Mouse (Mus musculus): ENCODE measurements around the gene Eomes. TPM values are rescaled to one million over a fixed set of nuclear protein-coding genes. Genes with fewer than 3 reads are reported as not detected.

Eomes gene
- total RNA-seq, 2 experiments from 2014 or later: 0.09 TPM; not detected in 1

DNA sequence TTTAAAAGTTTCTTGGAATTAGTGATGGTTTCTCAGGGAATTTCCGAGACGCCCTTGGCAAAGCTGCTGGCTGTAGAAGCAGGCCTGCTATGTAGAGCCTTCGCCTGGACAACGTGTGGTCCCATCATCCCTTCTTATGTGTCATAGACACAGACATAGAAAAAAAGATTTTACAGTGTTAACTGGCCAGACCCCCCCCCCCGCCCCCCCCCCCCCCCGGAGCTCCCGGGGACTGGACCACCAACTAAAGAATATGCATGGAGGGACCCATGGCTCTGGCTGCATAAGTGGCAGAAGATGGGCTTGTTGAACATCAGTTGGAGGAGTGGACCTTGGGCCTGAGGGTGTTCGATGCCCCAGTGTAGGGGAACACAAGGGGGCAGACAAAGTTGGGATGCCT lies 39.6 kb downstream of the Eomes start:
- DNase-seq (ENCODE audit: low spot score in 2 of 2): no peak

DNA sequence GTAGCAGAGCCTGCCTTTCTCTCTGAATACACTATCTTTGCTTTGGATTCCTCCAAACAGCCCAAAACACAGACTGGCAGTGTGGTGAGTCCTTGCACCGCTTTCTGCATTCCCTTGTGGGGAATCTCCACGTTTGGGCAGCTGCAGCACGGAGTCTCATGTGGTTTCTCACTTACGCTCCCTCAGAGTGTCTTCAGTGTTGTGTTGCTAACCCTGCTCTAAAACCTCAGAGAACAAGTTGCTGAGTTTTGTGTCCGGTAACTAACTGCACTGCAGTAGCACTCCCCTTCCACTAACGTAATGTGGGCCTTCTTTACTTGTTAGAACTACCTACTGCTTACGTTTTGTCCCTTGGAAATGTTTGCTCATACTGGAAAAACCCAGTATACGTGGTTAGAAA lies 41.1 kb downstream of the Eomes start:
- no peak for DNase-seq (ENCODE audit: low spot score in 2 of 2)

DNA sequence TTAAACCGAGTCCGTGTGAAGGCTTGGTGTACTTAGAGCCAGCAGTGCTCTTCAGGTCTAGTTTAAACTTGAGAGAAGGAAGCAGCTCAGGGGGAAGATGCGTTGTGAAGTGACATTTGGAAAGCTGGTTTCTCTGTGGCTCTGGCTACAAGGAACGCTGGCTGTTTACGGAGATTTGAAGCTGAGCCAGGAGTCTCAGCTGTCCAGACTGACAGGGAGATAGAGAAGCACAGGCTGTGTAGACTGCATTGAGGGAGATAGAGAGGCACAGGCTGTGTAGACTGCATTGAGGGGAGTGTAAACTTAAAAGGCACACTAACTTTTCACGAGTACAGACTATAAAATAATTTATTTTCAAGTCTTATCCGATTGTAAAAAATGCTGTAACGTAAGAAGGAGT lies 42.0 kb downstream of the Eomes start:
- DNase-seq (ENCODE audit: low spot score in 2 of 2): no peak

DNA sequence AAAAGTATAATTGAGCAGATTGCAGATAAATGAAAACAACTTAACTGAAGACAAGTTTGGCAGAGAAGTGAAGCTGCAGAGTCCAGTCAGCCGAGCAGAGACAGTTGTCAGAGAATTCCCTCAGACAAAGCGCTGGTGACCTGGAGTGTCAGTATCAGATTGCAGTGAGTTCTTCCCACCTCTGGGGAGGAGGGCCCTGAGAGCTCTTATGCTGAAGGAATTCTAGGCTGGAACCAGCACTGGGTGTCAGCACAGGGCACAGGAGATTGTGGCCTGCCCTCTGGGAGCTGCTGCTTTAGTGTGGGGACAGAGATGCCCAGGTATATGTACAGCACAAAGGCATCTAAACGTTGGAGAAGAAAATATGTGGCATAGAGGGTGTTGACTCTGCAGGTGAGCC lies 42.8 kb downstream of the Eomes start:
- DNase-seq (ENCODE audit: low spot score in 2 of 2): no peak

DNA sequence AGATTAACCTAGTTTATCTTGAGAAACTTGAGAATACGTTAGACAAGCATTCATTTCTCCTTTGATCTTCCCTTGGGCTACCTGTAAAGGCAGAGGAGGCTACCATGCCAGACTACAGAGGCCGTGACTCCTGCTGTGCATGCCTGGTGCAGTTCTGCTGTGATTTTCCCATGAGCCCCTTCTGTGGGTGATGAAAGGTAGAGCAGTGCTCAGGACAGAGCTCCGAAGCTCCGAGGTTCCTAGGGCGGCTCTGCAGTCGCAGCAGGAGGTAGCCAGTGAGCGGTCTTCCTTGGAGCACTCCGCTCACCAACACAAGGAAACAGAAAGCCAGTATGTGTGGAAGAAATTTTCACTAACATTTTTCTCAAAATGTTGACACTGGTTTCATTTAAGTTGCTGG lies 43.6 kb downstream of the Eomes start:
- DNase-seq (ENCODE audit: low spot score in 2 of 2): no peak

DNA sequence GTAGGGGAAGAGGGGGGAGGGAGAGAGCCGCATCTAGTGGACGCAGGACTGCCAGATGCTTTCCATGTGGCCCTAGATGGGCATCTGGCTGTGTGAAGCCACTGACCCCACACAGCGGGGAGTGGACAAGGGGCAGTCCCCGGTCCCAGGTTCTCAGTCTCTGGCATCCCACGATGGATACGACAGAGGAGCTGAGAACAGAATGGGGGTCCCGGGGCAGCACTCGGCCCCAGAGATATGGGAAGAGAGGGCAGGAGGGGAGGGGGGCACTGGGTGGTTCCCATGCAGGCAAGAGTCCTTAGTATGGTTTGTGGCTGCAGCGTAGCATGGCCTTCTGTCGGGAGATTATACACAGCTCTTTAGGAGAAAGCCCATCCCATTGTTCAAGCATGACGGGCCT lies 45.7 kb downstream of the Eomes start:
- no peak for DNase-seq (ENCODE audit: low spot score in 2 of 2)

DNA sequence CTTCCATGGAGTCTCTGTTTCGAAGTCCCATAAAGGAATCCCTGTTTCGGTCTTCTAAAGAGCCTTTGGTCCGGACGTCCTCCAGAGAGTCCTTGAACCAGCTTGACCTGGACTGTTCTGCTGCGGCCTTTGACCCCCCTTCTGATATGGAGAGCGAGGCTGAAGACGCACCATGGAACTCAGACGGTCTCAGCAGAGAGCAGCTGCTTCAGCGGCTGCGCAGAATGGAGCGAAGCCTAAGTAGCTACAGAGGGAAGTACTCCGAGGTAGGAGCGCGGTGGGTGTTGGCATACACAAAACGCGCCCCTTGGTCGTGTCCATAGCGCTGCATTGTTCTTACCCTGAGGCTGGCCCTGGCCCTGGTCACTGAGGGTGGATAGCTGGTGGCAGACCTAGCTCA lies 49.0 kb downstream of the Eomes start:
- no peak for DNase-seq (ENCODE audit: low spot score in 2 of 2)

DNA sequence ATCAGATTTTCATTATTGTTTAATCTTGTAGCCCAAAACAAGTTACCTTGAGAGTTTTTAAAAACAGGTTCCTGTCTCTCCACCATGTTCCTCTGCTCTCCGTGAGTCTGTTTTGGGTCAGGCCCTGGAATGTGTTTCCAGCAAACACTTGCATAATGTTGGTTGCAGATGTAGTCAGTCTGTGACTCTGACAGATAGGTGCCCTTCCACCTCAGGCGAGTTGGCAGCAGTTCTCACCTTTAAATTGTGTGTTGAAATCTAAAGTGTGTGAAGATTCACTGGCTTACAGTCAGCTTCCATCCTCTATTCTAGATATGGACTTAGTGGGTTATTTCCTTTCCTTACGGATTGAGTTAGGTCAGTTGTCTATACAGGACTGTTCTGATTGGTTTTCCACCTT lies 51.8 kb downstream of the Eomes start:
- DNase-seq (ENCODE audit: low spot score in 2 of 2): no peak

DNA sequence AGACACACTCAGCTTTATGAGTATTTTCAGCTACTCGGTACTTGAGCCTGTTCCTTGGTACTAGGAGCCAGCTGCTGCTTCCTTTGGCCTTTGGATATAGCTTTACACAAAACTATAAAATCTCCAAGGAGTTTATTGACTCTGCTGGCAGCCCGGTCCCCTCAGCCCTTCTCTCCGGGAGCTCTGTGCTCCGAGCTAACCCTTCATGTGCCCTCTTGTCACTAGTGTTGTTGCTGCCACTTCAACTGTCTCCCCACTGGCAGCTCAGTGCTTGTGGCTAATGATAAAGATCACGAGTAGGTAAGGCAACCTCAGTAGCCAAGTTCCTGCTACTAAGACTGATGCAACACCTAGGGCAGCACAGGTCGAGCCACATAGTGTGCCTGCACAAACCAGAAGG lies 52.7 kb downstream of the Eomes start:
- no peak for DNase-seq (ENCODE audit: low spot score in 2 of 2)

DNA sequence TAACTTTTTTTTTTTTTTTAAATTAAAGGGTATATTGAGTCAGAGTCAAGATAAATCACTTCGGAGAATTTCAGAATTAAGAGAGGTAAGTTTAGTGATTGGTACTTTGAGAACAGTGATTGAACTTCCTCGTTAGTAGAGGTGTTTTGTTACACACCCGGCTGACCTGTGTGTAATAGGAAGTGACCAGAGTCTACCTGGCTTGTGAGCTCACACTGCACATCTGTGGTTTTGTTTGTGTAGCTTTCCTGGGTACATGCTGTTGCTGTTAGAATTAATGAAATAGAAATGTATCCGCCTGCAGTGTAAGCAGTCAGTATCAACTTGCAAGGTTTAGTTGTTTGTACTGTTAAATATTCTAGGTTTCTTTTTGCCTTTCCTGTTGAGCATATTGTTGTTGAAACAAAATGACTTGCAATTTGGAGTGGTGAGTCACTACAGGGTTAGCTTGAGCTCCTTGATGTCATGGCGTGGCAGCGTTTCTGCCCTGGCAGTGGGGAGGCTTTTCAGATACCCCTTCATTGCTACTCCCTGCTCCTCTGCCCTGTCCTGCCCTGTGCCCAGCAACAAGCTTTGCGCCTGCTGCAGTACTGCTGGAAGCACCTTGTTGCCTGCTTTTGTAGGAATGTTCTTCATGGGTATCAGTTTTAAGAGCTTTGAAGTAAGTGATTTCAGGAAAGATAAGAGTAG lies 54.6 kb downstream of the Eomes start:
- DNase-seq (ENCODE audit: low spot score in 2 of 2): no peak

Other genes with a start within 250 kb of the Eomes start
- 100 to 1,000 TPM in 1 of 2 experiments, 10 to 100 TPM in 1; 89.1 to 105 TPM for gene Golga4, start 28.1 kb downstream of the Eomes start, total RNA-seq (2021)
- 1 to 10 TPM; 5.6 to 7.5 TPM for gene Itga9, start 128.5 kb downstream of the Eomes start, total RNA-seq (2021)

Measured in left cerebral cortex, adult 18-20 months (tissue).